Mouse (Mus musculus) adrenal gland, postnatal 14 days (tissue): ENCODE measurements at regions not wholly inside any gene's neighbourhood (a gene's known extent, or its start where the extent isn't known, plus 50 kb on each side); places are given as distances from the start of the nearest gene placed in this dataset.
"Not testable (repeated sequence)": the region's sequence is repeated elsewhere in the genome, so short reads cannot be mapped to it uniquely, and the experiment has no call there.

Experiments
- DNase-seq: peaks from one replicate; pipeline ENCODE4 v3.0.0; 2021; ENCODE audit warnings: mixed read lengths

- DNase-seq = no peak
Measured at GRCm38 (mm10) chr10:53482919-53483318, 103.2 kb upstream of the Cep85l start.

- DNase-seq = no peak
Measured at GRCm38 (mm10) chr10:53470200-53470599, 90.5 kb upstream of the Cep85l start.

GRCm38 (mm10) chr10:53469611-53470010 lies 89.9 kb upstream of the Cep85l start:
- no peak for DNase-seq

DNA sequence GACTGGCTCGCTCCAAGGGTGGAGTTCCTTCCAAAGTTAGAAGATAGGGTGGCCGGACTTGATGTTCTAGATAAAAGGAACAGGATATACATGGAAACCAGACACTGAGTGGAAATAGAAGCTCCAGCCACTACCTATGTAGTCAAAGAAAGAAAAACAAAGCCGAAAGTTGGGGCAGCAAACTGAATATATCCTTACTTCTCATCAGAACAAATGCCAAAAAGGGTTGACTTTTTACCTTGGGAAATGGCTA lies 88.5 kb upstream of the Cep85l start:
- DNase-seq = no peak

GRCm38 (mm10) chr10:53467472-53468292 lies 87.9 kb upstream of the Cep85l start:
- no peak for DNase-seq

DNA sequence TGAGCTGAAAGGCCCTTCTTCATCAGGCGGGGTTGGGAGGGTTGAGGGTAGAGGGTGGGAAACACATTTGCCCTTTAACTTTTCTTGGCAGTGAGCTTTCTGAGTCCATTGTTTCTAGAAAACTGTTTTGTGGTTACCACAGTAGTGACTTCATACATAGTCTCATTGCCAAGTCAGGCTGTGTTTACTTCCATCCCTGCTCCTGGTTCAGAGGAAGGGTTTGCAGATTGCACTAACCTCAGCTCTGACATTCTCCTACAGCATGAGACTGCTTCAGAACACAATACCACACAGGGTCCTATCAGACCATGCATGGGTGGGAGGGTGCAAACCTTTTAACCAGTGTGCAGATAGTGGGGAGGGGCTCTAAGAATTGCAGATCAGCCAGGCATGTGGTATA lies 87.1 kb upstream of the Cep85l start:
- DNase-seq = no peak

DNA sequence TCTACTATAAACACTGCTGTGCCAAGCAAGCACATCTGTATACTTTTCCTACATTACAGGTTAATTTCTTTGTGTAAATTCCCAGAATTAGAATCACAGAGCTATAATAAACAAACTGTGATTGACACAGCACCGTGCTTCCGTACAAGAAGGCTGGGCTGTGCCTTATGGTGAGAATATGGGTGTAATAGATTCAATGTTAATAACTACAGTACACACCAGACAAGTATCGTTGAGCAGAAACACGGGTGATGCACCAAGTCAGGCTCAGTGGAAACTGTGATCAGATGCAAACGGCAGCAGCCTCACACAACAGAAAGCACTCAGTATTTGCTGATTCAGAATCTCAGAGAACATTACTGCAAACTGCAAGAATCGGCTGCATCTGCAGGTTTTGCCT lies 86.5 kb upstream of the Cep85l start:
- DNase-seq = no peak

DNA sequence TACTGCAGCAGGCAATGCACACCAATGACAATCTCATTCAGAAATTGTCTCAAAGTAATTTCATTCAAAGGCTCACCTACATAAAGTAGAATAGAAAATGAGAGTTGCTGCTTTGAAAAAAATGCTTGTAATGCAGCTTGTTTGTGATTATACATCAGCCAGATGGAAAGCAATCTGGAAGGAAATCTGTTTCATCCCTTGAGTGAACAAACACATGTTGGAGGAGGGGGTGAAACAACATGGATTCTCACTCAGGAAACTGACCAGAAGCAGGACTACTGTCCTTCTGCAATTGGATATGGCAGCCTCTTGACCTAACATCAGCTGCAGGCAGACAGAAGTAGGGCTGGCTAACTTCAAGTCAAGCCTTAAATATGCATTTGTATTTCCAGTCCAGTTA lies 84.8 kb upstream of the Cep85l start:
- DNase-seq = no peak

DNA sequence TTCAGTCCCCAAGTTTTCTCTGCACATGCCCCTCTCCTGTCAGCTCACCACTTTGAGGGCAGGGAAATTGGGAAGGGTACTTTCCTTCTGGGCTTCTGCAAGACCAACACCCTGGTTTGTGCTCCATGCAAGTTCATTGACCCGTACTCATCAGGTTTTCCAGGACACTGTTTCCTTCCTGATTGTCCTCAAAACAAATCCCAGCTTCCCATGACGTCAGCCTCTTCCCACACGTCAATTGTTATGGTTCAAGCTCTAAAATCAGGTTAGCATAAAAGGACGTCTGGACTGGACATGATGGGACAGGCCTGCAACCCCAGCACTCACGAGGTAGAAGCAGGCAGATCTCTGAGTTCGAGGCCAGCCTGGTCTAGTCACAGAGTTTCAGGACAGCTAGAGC lies 84.3 kb upstream of the Cep85l start:
- DNase-seq = peak; percentile 16

- DNase-seq = no peak
Measured at GRCm38 (mm10) chr10:53463471-53463870, 83.7 kb upstream of the Cep85l start.

- DNase-seq = no peak
Measured at GRCm38 (mm10) chr10:53462449-53463308, 82.9 kb upstream of the Cep85l start.

DNA sequence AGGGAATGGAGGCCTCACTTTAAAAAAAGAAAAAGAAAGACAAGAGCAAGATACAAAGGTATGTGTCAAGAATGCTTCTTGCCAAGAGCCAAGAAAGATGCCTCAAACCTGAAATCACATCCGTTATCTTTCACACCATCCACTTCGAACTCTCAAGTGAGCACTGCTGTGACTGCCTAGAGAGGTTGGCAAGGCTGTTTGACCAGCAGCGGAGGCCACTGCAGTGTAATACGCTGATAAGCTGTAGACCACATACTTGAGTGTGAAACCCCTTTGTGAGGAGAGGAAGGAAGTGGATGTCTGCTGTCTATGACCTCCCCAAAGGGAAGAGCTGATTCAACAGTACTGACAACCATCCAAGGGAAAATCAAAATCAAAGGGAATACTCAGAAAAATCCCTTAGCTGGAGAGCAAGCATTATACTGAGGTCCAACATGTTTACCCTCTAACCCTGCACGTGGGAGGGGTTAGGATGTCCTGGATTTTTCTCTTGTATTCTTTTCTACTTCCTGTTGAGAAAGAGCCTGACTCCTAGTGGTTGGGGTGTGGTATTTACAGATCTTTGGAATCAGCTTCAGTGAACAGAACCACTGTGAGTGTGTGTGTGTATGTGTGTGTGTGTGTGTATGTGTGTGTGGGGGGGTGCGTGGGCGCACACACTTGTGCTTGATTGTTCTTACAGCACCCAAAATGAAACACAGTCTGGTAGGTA lies 81.5 kb upstream of the Cep85l start:
- no peak for DNase-seq

DNA sequence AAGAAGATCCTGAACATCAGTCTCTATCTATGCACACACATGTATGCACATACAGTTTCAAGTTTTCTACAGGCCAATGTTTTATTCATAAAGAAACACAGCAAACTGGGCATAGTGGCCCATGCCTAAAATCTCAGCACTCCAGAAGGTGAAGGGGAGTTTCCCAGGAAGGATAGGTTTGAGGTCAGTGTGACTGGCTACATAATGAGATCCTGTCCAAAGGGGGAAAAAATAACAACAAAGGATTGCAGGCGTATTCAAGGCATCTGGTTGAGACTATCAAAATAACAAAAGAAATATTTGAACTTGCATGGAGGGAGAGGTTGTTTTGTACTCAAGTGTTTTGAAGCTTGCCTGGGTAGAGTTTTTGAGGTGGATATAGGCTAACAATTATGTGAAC lies 80.0 kb upstream of the Cep85l start:
- not testable (repeated sequence) for DNase-seq

GRCm38 (mm10) chr10:53456027-53456713 lies 76.4 kb upstream of the Cep85l start:
- DNase-seq = no peak

DNA sequence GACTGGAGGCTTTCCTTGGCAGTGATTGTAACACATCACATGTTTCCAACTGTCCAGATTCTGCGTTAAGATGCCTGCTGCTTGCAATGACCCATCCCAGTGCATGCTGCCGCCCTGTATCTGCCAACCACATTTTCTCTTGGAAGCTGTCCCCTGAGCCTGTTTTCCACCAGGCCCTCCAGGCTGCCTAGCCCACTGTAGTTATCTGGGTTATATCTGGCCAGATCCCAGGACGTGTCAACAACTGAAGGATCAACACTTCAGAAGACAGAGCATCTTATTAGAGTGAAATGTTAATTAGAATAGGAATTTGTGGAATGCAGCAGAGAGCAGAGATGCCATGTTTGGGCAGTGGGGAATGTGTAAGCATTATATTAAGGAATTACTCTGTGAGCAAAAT lies 65.0 kb upstream of the Cep85l start:
- no peak for DNase-seq

DNA sequence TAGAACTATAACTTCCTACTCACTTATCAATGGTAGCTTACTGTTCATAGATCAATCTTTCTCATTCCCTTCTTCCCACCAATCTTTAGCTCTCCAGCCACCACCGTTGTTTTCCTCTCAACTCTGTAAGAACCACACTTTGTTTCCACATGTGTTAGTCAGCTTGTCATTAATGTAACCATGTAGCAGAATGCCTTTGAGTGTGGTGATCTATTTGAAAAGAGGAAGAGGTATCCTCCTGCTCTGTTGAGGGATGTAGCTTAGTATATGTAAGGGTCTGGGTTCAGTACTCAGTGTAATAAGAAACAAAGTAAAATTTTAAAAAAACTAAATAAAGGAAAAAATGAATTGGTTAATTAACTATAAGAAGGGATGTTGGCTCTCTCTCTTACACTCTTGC lies 63.7 kb upstream of the Cep85l start:
- DNase-seq = no peak

- DNase-seq = no peak
Measured at GRCm38 (mm10) chr10:53442912-53443311, 63.2 kb upstream of the Cep85l start.

GRCm38 (mm10) chr10:53440251-53440650 lies 60.5 kb upstream of the Cep85l start:
- no peak for DNase-seq

- DNase-seq = no peak
Measured at GRCm38 (mm10) chr10:53438388-53438787, 58.6 kb upstream of the Cep85l start.

- no peak for DNase-seq
Measured at GRCm38 (mm10) chr10:53437724-53438123, 58.0 kb upstream of the Cep85l start.

DNA sequence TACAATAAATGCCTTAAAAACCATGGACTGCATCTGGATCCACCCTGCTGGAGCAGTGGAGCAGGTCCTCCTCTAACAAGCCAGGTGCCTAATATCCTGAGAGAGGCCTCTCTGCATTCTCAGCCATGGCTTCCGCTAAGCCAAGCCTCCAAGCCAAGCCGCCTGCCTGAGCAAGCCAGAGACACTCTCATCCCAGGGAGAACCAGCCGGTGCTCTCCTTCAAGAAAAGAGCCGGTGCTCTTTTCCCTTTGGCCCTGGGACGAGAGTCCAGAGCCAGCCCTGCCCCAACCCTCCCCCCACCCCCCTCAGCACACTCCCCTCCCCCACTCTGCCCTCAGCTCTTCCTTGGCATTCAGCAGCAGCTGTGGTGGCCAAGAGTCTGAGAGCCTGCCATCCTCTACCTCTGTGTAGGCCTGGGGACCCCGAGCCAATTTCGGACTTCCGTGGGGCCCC lies 56.3 kb upstream of the Cep85l start:
- DNase-seq = peak; percentile 28

DNA sequence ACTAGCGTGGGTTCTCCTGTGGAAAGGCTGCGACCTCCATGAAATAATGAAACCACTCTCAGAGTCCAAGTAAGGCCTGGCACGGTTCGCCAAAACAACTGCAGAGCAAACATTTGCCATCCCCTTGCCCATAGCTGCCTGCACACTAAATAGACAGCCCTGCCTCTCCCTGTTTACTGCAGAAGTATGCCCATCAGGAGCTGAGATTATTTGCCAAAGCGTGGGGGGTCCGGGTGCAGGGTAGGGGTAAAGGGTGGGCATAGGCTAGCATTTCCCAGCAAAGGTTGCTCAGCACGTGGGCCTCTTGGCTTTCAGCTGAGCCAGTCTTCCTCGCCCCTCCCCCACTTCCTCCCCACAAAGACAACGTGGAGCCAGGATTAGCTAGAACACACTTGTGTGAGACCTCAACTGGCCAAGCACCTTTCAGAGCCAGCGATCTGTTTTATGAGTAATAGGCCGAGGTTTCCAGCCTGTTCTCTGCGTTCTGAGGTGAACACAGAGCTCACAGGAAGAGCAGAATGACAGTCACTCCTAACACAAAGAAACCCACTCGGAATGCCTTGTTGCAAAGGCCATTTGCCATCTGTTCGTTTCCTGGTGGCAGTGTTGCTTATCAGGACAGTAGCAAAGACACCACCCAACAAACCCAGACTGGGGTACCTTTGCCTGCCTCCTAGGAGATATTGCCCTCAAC lies 55.6 kb upstream of the Cep85l start:
- DNase-seq = peak; percentile 82
